Mouse (Mus musculus): ENCODE results near the gene Spata1. TPM values are rescaled to one million over a fixed set of nuclear protein-coding genes. Genes with fewer than 3 reads are reported as not detected.

Gene Spata1
- polyA plus RNA-seq, 1 experiment from 2014 or later, result 4.1 TPM

Other genes with a start within 250 kb of the Spata1 start
- 27.3 and 27.7 TPM in 2 replicates for gene Ssx2ip, start 95.1 kb downstream of the Spata1 start, polyA plus RNA-seq (2015; fragmentation: Nextera tagmentation; extraction: Ambion mirVana)
- gene Ctbs, start 50.0 kb downstream of the Spata1 start, polyA plus RNA-seq (2015; fragmentation: Nextera tagmentation; extraction: Ambion mirVana), result 11.5 and 12.7 TPM in 2 replicates
- 885 and 955 TPM in 2 replicates for gene Gng5, start 54 bp upstream of the Spata1 start, polyA plus RNA-seq (2015; fragmentation: Nextera tagmentation; extraction: Ambion mirVana)
- gene Rpf1, start 21.7 kb upstream of the Spata1 start, polyA plus RNA-seq (2015; fragmentation: Nextera tagmentation; extraction: Ambion mirVana), result 42.3 and 45.0 TPM in 2 replicates
- gene Uox, start 70.7 kb upstream of the Spata1 start, polyA plus RNA-seq (2015; fragmentation: Nextera tagmentation; extraction: Ambion mirVana), result 1.7 and 3.4 TPM in 2 replicates
- 0.28 and 0.31 TPM in 2 replicates for gene Dnase2b, start 115.8 kb upstream of the Spata1 start, polyA plus RNA-seq (2015; fragmentation: Nextera tagmentation; extraction: Ambion mirVana)
- gene 4930503B20Rik, start 151.6 kb upstream of the Spata1 start, polyA plus RNA-seq (2015; fragmentation: Nextera tagmentation; extraction: Ambion mirVana), result not detected in 2 replicates
- gene Samd13, start 185.8 kb upstream of the Spata1 start, polyA plus RNA-seq (2015; fragmentation: Nextera tagmentation; extraction: Ambion mirVana), result 0.67 and 0.98 TPM in 2 replicates

All from stomach, embryonic 16.5 days (tissue).